Mouse (Mus musculus) stomach, embryonic 14.5 days (tissue): ENCODE data around the gene Upk3b. TPM values are rescaled to one million over a fixed set of nuclear protein-coding genes. Genes with fewer than 3 reads are reported as not detected.
"Not testable (repeated sequence)": the region's sequence is repeated elsewhere in the genome, so short reads cannot be mapped to it uniquely, and the experiment has no call there.

Experiments used
- ATAC-seq: fragments of 200-750 bp; cut with Nextera tagmentation; 2 replicates; pipeline ENCODE4 v1.8.0; 2017; ENCODE audit warnings: low read depth, moderate TSS enrichment; ENCODE audit not compliant: insufficient number of reproducible peaks, insufficient read depth, low FRiP score
- H3K27ac ChIP-seq: fragments of 300-500 bp; sonication (generic); 2 replicates; pipeline ENCODE4 v1.5.1; 2014; ENCODE audit warnings: mild to moderate bottlenecking, low read length, moderate library complexity, mixed read lengths
- H3K27me3 ChIP-seq: fragments of 300-500 bp; sonication (generic); 2 replicates; pipeline ENCODE4 v1.6.1; 2014; ENCODE audit warnings: low read length, control low read depth, mixed read lengths; ENCODE audit not compliant: control insufficient read depth, insufficient read depth
- H3K36me3 ChIP-seq: fragments of 300-500 bp; sonication (generic); 2 replicates; pipeline ENCODE4 v1.6.1; 2014; ENCODE audit warnings: mild to moderate bottlenecking, control low read depth, low read length, moderate library complexity, mixed read lengths; ENCODE audit not compliant: control insufficient read depth, insufficient read depth
- H3K4me1 ChIP-seq: fragments of 300-500 bp; sonication (generic); 2 replicates; pipeline ENCODE4 v1.6.1; 2014; ENCODE audit warnings: low read length, control low read depth, mixed read lengths; ENCODE audit not compliant: control insufficient read depth, insufficient read depth
- H3K4me2 ChIP-seq: fragments of 300-500 bp; sonication (generic); replicated peaks from 2 replicates; pipeline ENCODE4 v1.6.1; 2014; ENCODE audit warnings: low read depth, low read length, control low read depth
- H3K4me3 ChIP-seq: fragments of 300-500 bp; sonication (generic); 2 replicates; pipeline ENCODE4 v1.5.1; 2014; ENCODE audit warnings: low read depth, low read length, control low read depth
- H3K9ac ChIP-seq: fragments of 300-500 bp; sonication (generic); replicated peaks from 2 replicates; pipeline ENCODE4 v1.6.1; 2014; ENCODE audit warnings: low read depth, mild to moderate bottlenecking, control low read depth, low read length, moderate library complexity, mixed read lengths
- H3K9me3 ChIP-seq: fragments of 300-500 bp; sonication (generic); 2 replicates; pipeline ENCODE4 v1.6.1; 2016; ENCODE audit warnings: low read depth, low read length, control low read depth; ENCODE audit not compliant: control insufficient read depth
- WGBS: fragments of 180-500 bp; shearing (Covaris S2); extraction: QIAGEN DNeasy Blood & Tissue Kit; methylation state at CpG from one replicate; pipeline ENCODE4 v1.1.7; 2014; 5-methylcytosine and 5-hydroxymethylcytosine counted together
- polyA plus RNA-seq: library from polyadenylated mRNA; unstranded; fragments of >200 nt; fragmentation: Nextera tagmentation; extraction: Ambion mirVana; gene quantifications from 2 replicates; pipeline ENCODE4 v1.2.1, GENCODE M21; 2014

The Upk3b gene
- polyA plus RNA-seq, 1 experiment from 2014 or later = 23.7 TPM

DNA sequence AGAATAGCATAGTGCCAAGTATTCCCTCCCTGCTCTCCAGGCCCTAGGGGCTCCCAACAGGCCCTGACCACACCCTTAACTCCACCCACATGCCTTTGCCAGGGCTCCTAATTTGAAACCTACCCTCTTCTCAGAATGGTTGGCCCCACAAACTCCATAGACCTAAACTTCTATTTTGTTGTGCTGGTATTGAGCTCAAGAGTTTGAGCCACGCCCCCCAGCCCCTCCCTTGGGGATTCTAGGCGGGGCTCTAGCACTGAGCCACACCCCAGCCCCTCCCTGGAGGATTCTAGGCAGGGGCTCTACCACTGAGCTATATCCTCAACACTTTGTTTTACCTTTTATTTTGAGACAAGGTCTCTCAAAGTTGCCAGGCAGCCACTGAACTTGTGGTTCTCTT is 3.0 kb downstream of the Upk3b start:
- Histone ChIP-seq H3K4me3 (no peak overlapping the region), H3K27me3 (no peaks in the 10 kb centered on the region), H3K36me3 (no peaks in the 10 kb centered on the region), H3K9ac (no peak overlapping the region), H3K9me3 (no peaks in the 10 kb centered on the region), H3K27ac (no peak overlapping the region), H3K4me1 (peaks cover 3% of the 10 kb centered on the region; the same call in 1 of the 2 replicates), H3K4me2 (no peak overlapping the region)
- WGBS = 49% methylated on average over 2 of the region's 2 CpGs
- no peak for ATAC-seq

DNA sequence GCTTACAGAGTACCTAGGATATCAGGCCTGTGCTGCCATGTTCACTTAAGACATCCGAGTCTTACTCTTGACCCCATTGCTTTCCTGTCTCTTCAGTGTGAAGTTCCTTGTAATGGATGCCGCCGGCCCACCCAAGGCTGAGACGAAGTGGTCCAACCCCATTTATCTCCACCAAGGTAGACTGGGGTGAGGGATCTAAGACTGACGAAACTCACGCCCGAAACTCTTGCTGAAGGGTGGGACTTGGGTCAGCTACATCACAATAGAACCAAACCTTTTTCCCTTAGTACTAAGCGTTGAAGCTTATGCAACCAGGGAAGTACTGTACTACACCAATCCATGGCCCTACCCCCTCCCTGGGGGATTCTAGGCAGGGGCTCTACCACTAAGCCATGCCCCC is 3.4 kb downstream of the Upk3b start:
- Histone ChIP-seq H3K4me1 (peaks cover 3% of the 10 kb centered on the region; the same call in 1 of the 2 replicates), H3K9ac (no peak overlapping the region), H3K27ac (no peak overlapping the region), H3K9me3 (no peaks in the 10 kb centered on the region), H3K27me3 (no peaks in the 10 kb centered on the region), H3K4me3 (no peak overlapping the region), H3K36me3 (no peaks in the 10 kb centered on the region), H3K4me2 (no peak overlapping the region)
- WGBS = 93% methylated on average over 8 of the region's 8 CpGs
- no peak for ATAC-seq

DNA sequence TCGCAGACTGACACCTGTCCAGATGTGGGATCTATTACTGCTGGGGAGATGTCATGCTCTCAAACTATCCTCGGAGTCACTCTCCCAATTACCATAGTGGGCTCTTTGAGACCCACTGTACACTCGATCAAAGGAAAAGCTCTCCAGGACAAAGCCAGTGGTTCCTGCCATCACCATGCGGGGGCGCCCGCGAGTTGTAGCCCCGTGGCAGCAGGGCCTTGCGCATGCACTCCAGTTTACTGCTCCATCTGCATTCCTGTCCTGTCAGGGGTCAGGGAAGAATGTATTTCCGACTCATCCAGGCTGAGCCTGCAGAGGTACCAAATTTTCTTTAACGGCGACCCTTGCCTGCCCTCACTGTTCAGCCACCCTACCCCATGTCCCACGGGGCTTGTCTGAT is 6.6 kb downstream of the Upk3b start:
- Histone ChIP-seq H3K9me3 (no peaks in the 10 kb centered on the region), H3K9ac (no peak overlapping the region), H3K36me3 (no peaks in the 10 kb centered on the region), H3K4me2 (no peak overlapping the region), H3K27me3 (no peaks in the 10 kb centered on the region), H3K4me1 (peaks cover 3% of the 10 kb centered on the region; the same call in 1 of the 2 replicates), H3K27ac (no peak overlapping the region), H3K4me3 (no peak overlapping the region)
- ATAC-seq = no peak
- 64% methylated on average over 13 of the region's 13 CpGs for WGBS

DNA sequence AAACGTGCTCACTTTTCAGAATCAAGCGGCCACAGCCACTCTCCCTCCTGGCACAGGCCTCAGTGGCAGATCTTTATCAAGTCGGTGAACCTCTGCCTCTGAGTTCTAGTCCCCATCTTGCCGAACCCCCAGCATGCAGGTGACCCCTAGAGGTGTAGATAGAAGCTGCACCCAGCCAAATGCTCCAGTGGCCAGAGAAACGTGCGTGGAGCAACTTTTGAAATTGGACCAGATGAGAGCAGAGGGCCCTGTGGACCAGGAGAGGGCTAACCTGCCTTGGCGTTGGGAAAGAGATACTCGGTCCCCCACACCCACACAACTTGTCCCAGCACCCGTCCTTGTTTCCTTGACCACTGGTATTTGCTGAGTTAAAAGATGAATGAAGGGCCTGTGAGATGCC is 7.1 kb downstream of the Upk3b start:
- no peak overlapping the region for H3K4me2 ChIP-seq
- H3K9me3 ChIP-seq = no peaks in the 10 kb centered on the region
- no peak for ATAC-seq
- no peak overlapping the region for H3K4me3 ChIP-seq
- peaks cover 3% of the 10 kb centered on the region; the same call in 1 of the 2 replicates for H3K4me1 ChIP-seq
- H3K27ac ChIP-seq = no peak overlapping the region
- no peaks in the 10 kb centered on the region for H3K36me3 ChIP-seq
- no peak overlapping the region for H3K9ac ChIP-seq
- WGBS = 40% methylated on average over 9 of the region's 9 CpGs
- H3K27me3 ChIP-seq = no peaks in the 10 kb centered on the region

DNA sequence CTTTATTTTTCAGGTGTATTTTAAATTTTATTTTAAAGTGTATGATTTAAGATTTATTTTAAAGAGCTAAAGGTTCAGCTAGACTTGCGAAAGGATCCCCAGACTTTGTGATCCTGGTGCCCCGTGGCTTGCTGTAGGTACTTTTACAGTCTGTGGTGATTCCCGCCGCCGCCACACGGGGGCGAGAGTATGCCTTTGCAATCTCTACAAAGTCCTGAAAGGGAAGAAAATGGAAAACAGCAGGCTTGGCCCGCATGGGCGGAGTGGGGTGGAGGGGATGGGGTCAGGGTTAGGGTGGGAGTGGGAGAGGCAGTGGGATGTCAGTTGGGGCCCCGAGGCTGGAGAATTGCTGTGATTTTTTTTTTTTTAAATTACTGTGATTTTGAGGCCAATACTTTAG is 7.7 kb downstream of the Upk3b start:
- ATAC-seq = no peak
- no peak overlapping the region for H3K27ac ChIP-seq
- 3% methylated on average over 10 of the region's 10 CpGs for WGBS

DNA sequence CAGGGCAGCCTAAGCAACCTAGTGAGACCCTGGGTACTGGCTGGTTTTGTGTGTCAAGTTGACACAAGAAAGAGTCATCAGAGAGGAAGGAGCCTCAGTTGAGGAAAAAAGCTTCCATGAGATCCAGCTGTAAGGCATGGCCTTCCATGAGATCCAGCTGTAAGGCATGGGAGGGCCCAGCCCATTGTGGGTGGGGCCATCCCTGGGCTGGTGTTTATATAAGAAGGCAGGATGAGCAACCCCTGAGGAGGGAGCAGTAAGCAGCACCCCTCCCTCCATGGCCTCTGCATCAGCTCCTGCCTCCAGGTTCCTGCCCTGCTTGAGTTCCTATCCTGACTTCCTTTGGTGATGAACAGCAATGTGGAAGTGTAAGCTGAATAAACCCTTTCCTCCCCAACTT is 10.2 kb downstream of the Upk3b start:
- H3K9me3 ChIP-seq, ATAC-seq, H3K9ac ChIP-seq, H3K4me2 ChIP-seq, H3K36me3 ChIP-seq, H3K4me3 ChIP-seq, H3K27ac ChIP-seq, H3K27me3 ChIP-seq: not testable (repeated sequence)
- peaks cover 14% of the 10 kb centered on the region for H3K4me1 ChIP-seq

More for the DNA sequence above, 7.7 kb downstream of the Upk3b start:
- Histone ChIP-seq H3K4me2 (no peak overlapping the region), H3K9ac (no peak overlapping the region), H3K4me3 (no peak overlapping the region), H3K36me3 (no peaks in the 10 kb centered on the region), H3K27me3 (no peaks in the 10 kb centered on the region), H3K4me1 (peaks cover 3% of the 10 kb centered on the region; the same call in 1 of the 2 replicates), H3K9me3 (no peaks in the 10 kb centered on the region)

DNA sequence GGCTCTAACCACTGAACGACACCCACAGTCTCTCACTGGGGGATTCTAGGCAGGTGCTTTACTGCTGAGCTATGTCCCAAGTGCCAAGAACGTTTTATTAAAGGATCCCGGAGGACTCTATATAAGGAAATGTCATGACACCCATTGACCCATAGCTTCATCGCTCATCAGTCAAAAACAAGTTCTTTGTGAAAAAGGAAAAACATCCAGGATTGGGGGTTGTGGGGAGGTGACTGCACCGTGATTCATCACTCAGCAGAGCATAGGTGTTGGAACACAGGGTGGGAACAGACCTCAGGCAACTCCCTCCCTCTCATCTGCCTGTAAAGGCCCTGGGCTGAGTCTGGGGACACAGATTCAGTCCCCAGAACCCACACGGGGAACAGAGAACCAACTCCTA is 11.6 kb downstream of the Upk3b start:
- Histone ChIP-seq H3K4me2 (no peak overlapping the region), H3K4me3 (no peak overlapping the region), H3K27me3 (no peaks in the 10 kb centered on the region), H3K9ac (no peak overlapping the region), H3K9me3 (no peaks in the 10 kb centered on the region), H3K27ac (no peak overlapping the region), H3K36me3 (no peaks in the 10 kb centered on the region), H3K4me1 (peaks cover 14% of the 10 kb centered on the region)
- ATAC-seq = no peak
- 35% methylated on average over 6 of the region's 6 CpGs for WGBS

DNA sequence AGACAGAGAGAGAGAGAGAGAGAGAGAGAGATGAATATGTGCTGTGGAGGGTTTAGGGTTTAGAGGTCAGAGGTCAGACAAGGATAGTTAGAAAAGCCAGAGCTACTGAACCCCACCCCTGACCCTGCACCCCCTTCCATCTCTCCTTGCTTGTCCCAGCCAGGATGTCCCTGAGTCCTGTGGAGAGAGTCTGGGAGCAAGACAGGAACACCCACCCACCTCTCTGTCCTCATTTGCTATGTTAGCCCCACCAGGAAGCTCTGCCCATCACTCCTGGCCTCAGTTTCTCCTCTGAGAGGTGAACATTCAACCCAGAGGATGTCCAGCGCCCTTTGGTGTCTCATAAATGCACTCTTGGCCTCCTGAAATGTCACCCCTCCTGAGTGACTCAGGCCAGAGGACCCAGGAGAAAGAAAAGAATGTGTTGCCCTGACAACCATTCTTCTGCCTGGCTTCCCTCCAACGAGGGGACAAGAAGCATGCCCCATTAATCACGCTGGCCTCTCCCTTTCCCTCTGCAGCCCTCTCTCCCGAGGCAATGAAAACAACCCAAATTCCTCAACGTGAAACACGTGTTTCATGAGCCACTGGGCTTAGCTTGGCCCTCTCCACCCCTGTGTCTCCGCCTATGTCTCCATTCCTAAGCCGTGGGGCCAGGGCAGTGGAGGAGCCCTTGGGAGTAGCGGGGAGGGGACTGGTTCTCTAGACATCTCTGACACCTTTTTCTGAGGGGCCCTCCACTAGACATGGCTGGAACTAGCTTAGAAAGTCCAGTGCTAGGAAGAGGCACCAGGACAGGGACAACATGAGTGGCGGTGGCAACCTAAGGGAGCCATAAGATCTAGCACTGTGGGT is 13.2 kb downstream of the Upk3b start:
- Histone ChIP-seq H3K9me3 (no peaks in the 10 kb centered on the region), H3K4me1 (peaks cover 11% of the 10 kb centered on the region), H3K4me3 (no peak overlapping the region), H3K36me3 (no peaks in the 10 kb centered on the region), H3K4me2 (no peak overlapping the region), H3K27ac (peak overlapping the region; percentile 85), H3K27me3 (no peaks in the 10 kb centered on the region), H3K9ac (no peak overlapping the region)
- peak; percentile 86 for ATAC-seq
- 8% methylated on average over 10 of the region's 10 CpGs for WGBS
